Mouse (Mus musculus) gastrocnemius, postnatal 14 days (tissue): ENCODE data around the gene Capn12. TPM values are rescaled to one million over a fixed set of nuclear protein-coding genes. Genes with fewer than 3 reads are reported as not detected.

ENCODE experiments used
- DNase-seq: peaks from one replicate; pipeline ENCODE4 v3.0.0; 2021; ENCODE audit warnings: mixed read lengths
- intact Hi-C: fragments of 180-260 bp; cut with DNase I; formaldehyde crosslinking; loops from one replicate; pipeline ENCODE4 v1.15.1; 2025; ENCODE audit warnings: low total_unique reads
- total RNA-seq, 2 experiments: library from RNA; stranded (reverse); gene quantifications; 2 replicates each; pipeline ENCODE4 v1.2.3; 2021

Gene Capn12
- total RNA-seq, 2 experiments from 2014 or later, result 0.10 to 0.13 TPM

DNA sequence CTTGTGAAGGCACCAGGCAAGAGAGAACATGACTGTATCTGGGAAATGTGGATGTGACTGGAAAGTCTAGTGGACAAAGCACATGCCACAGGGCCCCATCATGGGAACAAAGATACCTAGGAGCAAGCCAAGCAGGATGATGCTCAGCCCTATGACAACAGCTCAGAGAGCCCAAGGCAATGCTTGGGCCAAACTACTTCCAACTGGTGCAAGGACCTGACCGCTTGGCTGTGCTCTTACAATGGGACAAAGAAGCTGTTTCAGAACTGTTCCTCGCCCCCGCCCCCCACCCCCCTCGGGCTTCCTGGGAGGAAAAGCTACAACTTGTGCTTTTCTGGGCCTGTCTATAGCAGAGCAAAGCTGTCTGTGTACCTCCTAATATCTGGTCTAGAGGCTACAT, 57.4 kb downstream of the Capn12 start:
- DNase-seq, result no peak
- intact Hi-C loops, result no loop called here

DNA sequence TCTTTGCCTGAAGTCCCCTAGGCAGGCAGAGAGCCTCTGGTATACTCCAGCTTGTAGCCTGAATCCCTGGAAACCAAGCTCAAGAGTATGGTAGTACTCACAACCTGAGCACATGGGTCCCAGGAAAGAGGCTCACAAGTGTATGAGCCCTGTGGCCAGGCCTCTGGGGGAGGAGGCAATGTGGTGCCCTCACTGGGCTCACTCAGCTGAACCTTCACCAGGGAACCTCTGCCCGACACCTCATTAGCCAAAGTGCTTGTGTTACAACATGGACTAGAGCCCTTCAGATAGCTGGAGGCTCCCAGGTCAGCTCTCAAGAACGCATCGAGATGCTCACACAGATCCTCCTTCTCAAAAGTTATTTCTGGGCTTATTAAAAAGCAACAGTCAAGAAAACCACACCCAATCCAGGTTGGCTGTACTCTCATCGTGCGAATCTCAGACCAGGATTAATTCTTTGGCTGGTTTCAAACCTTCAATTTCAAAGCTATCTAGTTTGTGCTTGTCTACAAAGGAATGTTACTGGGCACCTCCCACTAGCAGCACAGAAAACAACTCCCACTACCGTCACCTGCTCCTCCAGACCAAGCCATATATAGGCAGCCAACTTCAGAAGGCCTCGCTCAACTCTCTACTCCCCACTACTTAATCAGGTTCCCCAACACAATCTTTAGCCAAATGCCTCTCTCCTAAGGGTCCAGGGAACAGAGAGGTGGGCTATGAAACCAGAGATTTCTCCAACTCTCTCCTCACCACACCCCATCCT, 58.4 kb downstream of the Capn12 start:
- intact Hi-C loops, result no loop called here

DNA sequence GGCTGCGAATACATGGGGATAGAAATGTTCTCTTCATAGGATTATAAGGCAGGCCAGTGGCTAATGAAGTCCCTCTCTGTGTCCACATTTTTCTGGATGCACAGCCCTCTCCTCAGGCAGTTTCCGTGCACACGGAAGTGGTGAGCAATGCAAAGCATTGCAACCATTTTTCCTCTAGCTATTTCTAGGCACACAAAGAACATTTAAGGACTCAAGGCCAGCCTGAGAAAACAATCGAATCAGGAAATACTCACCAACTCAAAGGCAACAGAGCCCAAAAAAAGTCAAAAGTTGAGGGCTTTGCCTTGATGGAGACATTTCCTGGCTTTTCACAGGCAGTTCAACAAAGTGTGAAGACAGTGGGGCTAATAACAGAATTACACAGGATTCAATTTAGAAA, 59.9 kb downstream of the Capn12 start:
- intact Hi-C loops, result no loop called here

More for the DNA sequence above, 58.4 kb downstream of the Capn12 start:
- no peak for DNase-seq

DNA sequence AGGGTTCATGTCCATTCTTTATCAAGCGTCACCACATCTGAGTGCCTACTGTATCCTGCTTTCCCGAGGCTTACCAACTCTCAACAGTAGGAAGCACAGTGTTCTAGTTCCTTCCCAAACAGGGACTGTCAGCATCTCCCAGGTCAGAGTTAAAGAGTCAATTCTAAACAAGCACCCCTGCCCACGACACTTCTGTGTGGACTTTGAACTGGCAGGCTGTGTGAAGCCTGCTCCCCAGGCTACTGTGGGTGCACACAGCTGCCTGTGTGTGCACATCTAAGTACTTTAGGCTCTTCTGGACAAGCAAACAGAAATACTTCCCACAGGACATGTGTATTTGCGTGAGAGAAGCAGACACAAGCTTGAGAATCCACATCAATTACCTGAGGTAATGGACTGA, 60.3 kb downstream of the Capn12 start:
- intact Hi-C loops, result no loop called here
- DNase-seq, result no peak

More for the DNA sequence above, 59.9 kb downstream of the Capn12 start:
- no peak for DNase-seq

Other genes with a start within 250 kb of the Capn12 start
- gene Fbxo27, start 188.6 kb upstream of the Capn12 start, total RNA-seq, result 1 to 10 TPM in 1 of 2 experiments, under 1 TPM in 1; 0.82 to 1.4 TPM
- gene Fbxo17, start 164.6 kb upstream of the Capn12 start, total RNA-seq, result 1 to 10 TPM; 5.6 to 7.3 TPM
- gene Mrps12, start 139.6 kb upstream of the Capn12 start, total RNA-seq, result 10 to 100 TPM; 43.7 to 48.0 TPM
- 10 to 100 TPM; 19.0 TPM for gene Sars2, start 139.4 kb upstream of the Capn12 start, total RNA-seq
- not detected for gene Ccer2, start 125.2 kb upstream of the Capn12 start, total RNA-seq
- 10 to 100 TPM; 77.2 to 77.5 TPM for gene Sirt2, start 114.7 kb upstream of the Capn12 start, total RNA-seq
- 10 to 100 TPM; 21.2 to 21.3 TPM for gene Nfkbib, start 113.9 kb upstream of the Capn12 start, total RNA-seq
- gene Rinl, start 92.5 kb upstream of the Capn12 start, total RNA-seq, result 1 to 10 TPM in 1 of 2 experiments, under 1 TPM in 1; 0.80 to 1.3 TPM
- gene Hnrnpl, start 72.9 kb upstream of the Capn12 start, total RNA-seq, result 100 to 1,000 TPM; 158 to 189 TPM
- gene Ech1, start 56.2 kb upstream of the Capn12 start, total RNA-seq, result 100 to 1,000 TPM; 198 to 334 TPM
- 1 to 10 TPM; 2.0 to 4.4 TPM for gene Lgals4, start 47.6 kb upstream of the Capn12 start, total RNA-seq
- gene Lgals7, start 17.6 kb upstream of the Capn12 start, total RNA-seq, result not detected
- gene Actn4, start 80.9 kb downstream of the Capn12 start, total RNA-seq, result 10 to 100 TPM; 68.1 to 85.9 TPM
- 100 to 1,000 TPM; 142 to 147 TPM for gene Eif3k, start 100.4 kb downstream of the Capn12 start, total RNA-seq
- gene Map4k1, start 100.6 kb downstream of the Capn12 start, total RNA-seq, result 1 to 10 TPM in 1 of 2 experiments, under 1 TPM in 1; 0.71 to 1.2 TPM
- gene Ryr1, start 243.8 kb downstream of the Capn12 start, total RNA-seq, result 100 to 1,000 TPM; 746 to 901 TPM